Mouse (Mus musculus): Measurements from ENCODE around the gene Ghsr.

Gene Ghsr

GRCm38 (mm10) chr3:27408564-27408963, 37.4 kb downstream of the Ghsr start:
- no peak for DNase-seq (ENCODE audit: extremely low read depth, low read depth, low spot score)

GRCm38 (mm10) chr3:27411286-27411685, 40.1 kb downstream of the Ghsr start:
- DNase-seq (ENCODE audit: extremely low read depth, low read depth, low spot score), result no peak

GRCm38 (mm10) chr3:27413566-27413965, 42.4 kb downstream of the Ghsr start:
- no peak for DNase-seq (ENCODE audit: extremely low read depth, low read depth, low spot score)

GRCm38 (mm10) chr3:27416786-27417185, 45.6 kb downstream of the Ghsr start:
- DNase-seq (ENCODE audit: extremely low read depth, low read depth, low spot score), result no peak

- no peak for DNase-seq (ENCODE audit: extremely low read depth, low read depth, low spot score)
Measured at GRCm38 (mm10) chr3:27418602-27419001, 47.5 kb downstream of the Ghsr start.

GRCm38 (mm10) chr3:27421980-27422379, 50.8 kb downstream of the Ghsr start:
- no peak for DNase-seq (ENCODE audit: extremely low read depth, low read depth, low spot score)

GRCm38 (mm10) chr3:27422521-27422920, 51.4 kb downstream of the Ghsr start:
- DNase-seq (ENCODE audit: extremely low read depth, low read depth, low spot score), result no peak

- no peak for DNase-seq (ENCODE audit: extremely low read depth, low read depth, low spot score)
Measured at GRCm38 (mm10) chr3:27424049-27424667, 53.0 kb downstream of the Ghsr start.

GRCm38 (mm10) chr3:27427406-27427805, 56.3 kb downstream of the Ghsr start:
- no peak for DNase-seq (ENCODE audit: extremely low read depth, low read depth, low spot score)

Data from fat pad, adult 2 months (tissue).